Mouse (Mus musculus) spleen, adult 2 months (tissue): ENCODE results near the gene Tnnt1.

Source experiments
- CTCF ChIP-seq: fragments of 200-500 bp; IDR thresholded peaks from 2 replicates; pipeline ENCODE4 v1.5.1; 2011; ENCODE audit warnings: mild to moderate bottlenecking, inconsistent platforms; ENCODE audit not compliant: insufficient read depth, insufficient read length, insufficient replicate concordance; ENCODE audit errors: extremely low read depth
- POLR2A ChIP-seq: fragments of 200-500 bp; IDR thresholded peaks from 2 replicates; pipeline ENCODE4 v1.6.1; 2011; ENCODE audit warnings: low read depth, low read length, inconsistent platforms

- TF ChIP-seq CTCF (no peak), POLR2A (no peak)
Observed at GRCm38 (mm10) chr7:4541344-4541743, 25.2 kb upstream of the Tnnt1 start.
